Mouse (Mus musculus) CH12.LX (cell line): ENCODE results near the gene Cx3cr1. TPM values are rescaled to one million over a fixed set of nuclear protein-coding genes. Genes with fewer than 3 reads are reported as not detected.

Source experiments
- DNase-seq: peaks from one replicate; pipeline ENCODE4 v3.0.0-alpha.2; 2013; ENCODE audit errors: extremely low read depth
- H3K27ac ChIP-seq: 2 replicates; pipeline ENCODE4 v1.5.1; 2012; ENCODE audit warnings: low read depth, mild to moderate bottlenecking, control low read depth, moderate library complexity; ENCODE audit not compliant: insufficient read depth
- H3K27me3 ChIP-seq: replicated peaks from 2 replicates; pipeline ENCODE3; 2012; ENCODE audit warnings: inconsistent platforms
- H3K36me3 ChIP-seq, 2 experiments: replicated peaks in 1 of 2; 2 replicates each; pipeline versions ENCODE3 to v1.6.1; 2012; ENCODE audit warnings: inconsistent platforms in 1 of 2, low read length in 1 of 2, mild to moderate bottlenecking in 1 of 2, mixed read lengths in 1 of 2, moderate library complexity in 1 of 2; ENCODE audit not compliant: control insufficient read depth in 1 of 2, insufficient read depth in 1 of 2
- H3K4me1 ChIP-seq, 2 experiments: 2 replicates each; pipeline ENCODE4 v1.6.1; 2012; ENCODE audit warnings: inconsistent platforms in 1 of 2, moderate library complexity in 1 of 2; ENCODE audit not compliant: insufficient read depth in 2 of 2, control insufficient read depth in 1 of 2
- H3K4me2 ChIP-seq: 2 replicates; pipeline ENCODE4 v1.6.1; 2012; ENCODE audit warnings: low read depth, mild to moderate bottlenecking, control low read depth; ENCODE audit not compliant: poor library complexity, insufficient read depth, severe bottlenecking
- H3K4me3 ChIP-seq, 3 experiments: fragments of 150-350 bp in 1 of 3; sonication (generic) in 1 of 3; replicated peaks in 1 of 3; 2 replicates each; pipeline versions ENCODE3 to v1.5.1; 2011 to 2012; ENCODE audit warnings: low read depth in 2 of 3, low read length in 2 of 3, mild to moderate bottlenecking in 2 of 3, moderate library complexity in 2 of 3, control low read depth in 1 of 3, improper control_type of control experiment in 1 of 3, inconsistent platforms in 1 of 3, mixed read lengths in 1 of 3; ENCODE audit not compliant: poor library complexity in 1 of 3
- H3K79me2 ChIP-seq: replicated peaks from 2 replicates; pipeline ENCODE4 v1.6.1; 2012; ENCODE audit warnings: mild to moderate bottlenecking, moderate library complexity; ENCODE audit not compliant: control insufficient read depth, poor library complexity, insufficient read depth, severe bottlenecking; ENCODE audit errors: extremely low read depth
- H3K9ac ChIP-seq: 2 replicates; pipeline ENCODE4 v1.6.1; 2012; ENCODE audit warnings: low read depth, mild to moderate bottlenecking, control low read depth, moderate library complexity; ENCODE audit not compliant: insufficient read depth
- H3K9me3 ChIP-seq: replicated peaks from 2 replicates; pipeline ENCODE3; 2012; ENCODE audit warnings: low read length, inconsistent platforms, mixed read lengths
- CHD1 ChIP-seq: IDR thresholded peaks from 2 replicates; pipeline ENCODE4 v1.6.1; 2012; ENCODE audit warnings: low read depth, low read length, improper control_type of control experiment, inconsistent platforms
- CHD2 ChIP-seq: IDR thresholded peaks from 2 replicates; pipeline ENCODE4 v1.6.1; 2011; ENCODE audit warnings: low read length, improper control_type of control experiment
- HCFC1 ChIP-seq: IDR thresholded peaks from 2 replicates; pipeline ENCODE4 v1.6.1; 2012; ENCODE audit warnings: low read depth, mild to moderate bottlenecking, inconsistent platforms, low read length, improper control_type of control experiment
- JUN ChIP-seq: IDR thresholded peaks from 2 replicates; pipeline ENCODE4 v1.6.1; 2011; ENCODE audit warnings: low read depth, mild to moderate bottlenecking, low read length, improper control_type of control experiment, moderate library complexity; ENCODE audit not compliant: insufficient read depth
- JUND ChIP-seq: conservative IDR thresholded peaks from 2 replicates; pipeline ENCODE4 v1.6.1; 2011; ENCODE audit warnings: low read depth, low read length, improper control_type of control experiment
- MAX ChIP-seq: IDR thresholded peaks from 2 replicates; pipeline ENCODE4 v1.6.1; 2011; ENCODE audit warnings: low read length, improper control_type of control experiment
- NELFE ChIP-seq: IDR thresholded peaks from 2 replicates; pipeline ENCODE4 v1.6.1; 2011; ENCODE audit warnings: low read depth, low read length, improper control_type of control experiment
- NRF1 ChIP-seq: IDR thresholded peaks from 2 replicates; pipeline ENCODE4 v1.6.1; 2014; ENCODE audit warnings: low read depth, mild to moderate bottlenecking, inconsistent platforms, low read length, improper control_type of control experiment, moderate library complexity
- RAD21 ChIP-seq: IDR thresholded peaks from 2 replicates; pipeline ENCODE4 v1.6.1; 2011; ENCODE audit warnings: low read depth, mild to moderate bottlenecking, low read length, improper control_type of control experiment, moderate library complexity
- SIN3A ChIP-seq: IDR thresholded peaks from 2 replicates; pipeline ENCODE4 v1.6.1; 2012; ENCODE audit warnings: low read length, improper control_type of control experiment, inconsistent platforms
- TCF12 ChIP-seq: IDR thresholded peaks from 2 replicates; pipeline ENCODE4 v1.6.1; 2014; ENCODE audit warnings: low read depth, mild to moderate bottlenecking, inconsistent platforms, low read length, improper control_type of control experiment
- ZC3H11A ChIP-seq: IDR thresholded peaks from 2 replicates; pipeline ENCODE4 v1.6.1; 2012; ENCODE audit warnings: low read depth, mild to moderate bottlenecking, inconsistent platforms, low read length, improper control_type of control experiment
- ZKSCAN1 ChIP-seq: IDR thresholded peaks from 2 replicates; pipeline ENCODE4 v1.6.1; 2012; ENCODE audit warnings: low read depth, inconsistent platforms, low read length, improper control_type of control experiment, borderline replicate concordance
- ZNF384 ChIP-seq: IDR thresholded peaks from 2 replicates; pipeline ENCODE4 v1.6.1; 2012; ENCODE audit warnings: low read depth, low read length, improper control_type of control experiment, inconsistent platforms
- dilution Hi-C: fragments of 300-500 bp; cut with MboI; formaldehyde crosslinking; loops from 2 replicates; pipeline ENCODE4 v1.14.3; 2020; ENCODE audit warnings: low sequenced_read_pairs; ENCODE audit not compliant: extremely low pct_unique_long_range_greater_than_20kb, extremely low pct_ligation_motif_present
- in situ Hi-C: fragments of 300-500 bp; cut with MboI; formaldehyde crosslinking; loops from 3 replicates; pipeline ENCODE4 v1.14.3; 2019; ENCODE audit warnings: low sequenced_read_pairs, low pct_ligation_motif_present, low pct_unique_long_range_greater_than_20kb, mixed read lengths
- polyA plus RNA-seq: library from polyadenylated mRNA; unstranded; fragments of >175 nt; gene quantifications from 2 replicates; pipeline ENCODE4 v1.2.1, GENCODE M21; 2012; ENCODE audit warnings: low read depth; ENCODE audit not compliant: insufficient read length
- total RNA-seq, 2 experiments: library from RNA; depleted of rRNA; stranded (reverse); fragments of 300-350 nt in 1 of 2; fragments of >200 nt in 1 of 2; gene quantifications; 2 replicates each; pipeline ENCODE4 v1.2.3; 2012 to 2014

Cx3cr1 gene
- total and polyA plus RNA-seq, 3 experiments = 0.06 TPM; not detected in 2

GRCm38 (mm10) chr9:120083158-120083894, 13.6 kb upstream of the Cx3cr1 start:
- H3K36me3 ChIP-seq = no peaks in the 10 kb centered on the region
- dilution Hi-C loops (no loop called here), in situ Hi-C loops (no loop called here)
- H3K79me2 ChIP-seq = no peaks in the 10 kb centered on the region
- H3K4me2 ChIP-seq = no peak overlapping the region
- TF ChIP-seq SIN3A = no peak
- TF ChIP-seq HCFC1 = no peak
- no peak for TF ChIP-seq ZKSCAN1
- no peak for TF ChIP-seq ZNF384
- TF ChIP-seq MAX = no peak
- TF ChIP-seq NRF1 = no peak
- no peak for TF ChIP-seq CHD2
- H3K27ac ChIP-seq = no peak overlapping the region
- H3K9ac ChIP-seq = no peak overlapping the region
- H3K9me3 ChIP-seq = peaks cover 6% of the 10 kb centered on the region
- no peak for DNase-seq
- no peaks in the 10 kb centered on the region for H3K4me1 ChIP-seq
- peaks cover 43% of the 10 kb centered on the region for H3K27me3 ChIP-seq
- no peak overlapping the region for H3K4me3 ChIP-seq

- H3K9ac ChIP-seq = no peak overlapping the region
- no peaks in the 10 kb centered on the region for H3K36me3 ChIP-seq
- dilution Hi-C loops (no loop called here), in situ Hi-C loops (no loop called here)
- peaks cover 6% of the 10 kb centered on the region for H3K9me3 ChIP-seq
- DNase-seq = no peak
- TF ChIP-seq ZC3H11A (no peak), ZNF384 (no peak), TCF12 (no peak), CHD2 (no peak), JUN (no peak), CHD1 (no peak), RAD21 (no peak), MAX (no peak), JUND (no peak)
- no peak overlapping the region for H3K4me3 ChIP-seq
- H3K79me2 ChIP-seq = no peaks in the 10 kb centered on the region
- no peak overlapping the region for H3K27ac ChIP-seq
- peaks cover 44% of the 10 kb centered on the region for H3K27me3 ChIP-seq
- H3K4me1 ChIP-seq = no peaks in the 10 kb centered on the region
- H3K4me2 ChIP-seq = no peak overlapping the region
Observed at GRCm38 (mm10) chr9:120082691-120083090, 13.0 kb upstream of the Cx3cr1 start.

- Histone ChIP-seq H3K27me3 (peaks cover 46% of the 10 kb centered on the region), H3K79me2 (no peaks in the 10 kb centered on the region), H3K9ac (no peak overlapping the region), H3K27ac (no peak overlapping the region), H3K9me3 (peaks cover 5% of the 10 kb centered on the region), H3K4me3 (no peak overlapping the region), H3K4me1 (no peaks in the 10 kb centered on the region), H3K4me2 (no peak overlapping the region), H3K36me3 (no peaks in the 10 kb centered on the region)
- in situ Hi-C loops = no loop called here
- dilution Hi-C loops = no loop called here
- no peak for DNase-seq
- TF ChIP-seq TCF12 (no peak), NELFE (no peak)
Observed at GRCm38 (mm10) chr9:120081967-120082366, 12.3 kb upstream of the Cx3cr1 start.
